Mouse (Mus musculus) lung, postnatal 0 days (tissue): Measurements from ENCODE around the gene Irf2.

Source experiments
- CTCF ChIP-seq: IDR thresholded peaks from 2 replicates; pipeline ENCODE4 v1.5.1; 2016; ENCODE audit warnings: antibody characterized with exemption, mild to moderate bottlenecking
- EP300 ChIP-seq: IDR thresholded peaks from 2 replicates; pipeline ENCODE4 v1.6.1; 2016; ENCODE audit warnings: antibody characterized with exemption, mild to moderate bottlenecking, control low read depth

GRCm38 (mm10) chr8:46698162-46698561, 41.4 kb upstream of the Irf2 start:
- TF ChIP-seq CTCF = no peak
- TF ChIP-seq EP300 = no peak
